Mouse (Mus musculus) bone marrow macrophage, adult 2 months (primary cell): ENCODE measurements around the gene Psen2.

Experiments used
- CTCF ChIP-seq: IDR thresholded peaks from 2 replicates; pipeline ENCODE4 v1.5.1; 2012; ENCODE audit warnings: low read depth, mild to moderate bottlenecking, low read length, moderate library complexity
- POLR2A ChIP-seq: IDR thresholded peaks from 2 replicates; pipeline ENCODE4 v1.6.1; 2012; ENCODE audit warnings: mild to moderate bottlenecking, low read depth, low read length, borderline replicate concordance

DNA sequence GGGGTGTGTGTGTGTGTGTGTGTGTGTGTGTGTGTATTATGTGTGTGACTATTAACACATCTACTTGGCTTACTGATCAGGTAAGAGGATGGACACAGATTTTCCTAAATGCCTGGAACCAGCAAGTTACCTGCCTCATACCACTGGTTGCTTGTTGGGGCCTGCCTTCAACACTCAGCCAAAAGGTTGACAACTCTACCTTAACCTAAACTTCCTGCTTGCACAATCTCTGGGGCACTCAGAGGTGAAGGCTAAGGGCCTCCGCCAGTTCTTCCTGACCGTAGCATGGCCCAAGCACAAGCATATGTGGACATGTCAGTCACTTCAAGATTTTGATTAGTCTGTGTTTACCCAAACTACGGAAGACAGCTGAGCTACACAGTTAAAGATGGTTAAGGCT, 65.3 kb downstream of the Psen2 start:
- TF ChIP-seq CTCF (no peak), POLR2A (no peak)
